Mouse (Mus musculus) liver, embryonic 15.5 days (tissue): ENCODE results near the gene Rubcnl. TPM values are rescaled to one million over a fixed set of nuclear protein-coding genes. Genes with fewer than 3 reads are reported as not detected.

Source experiments
- ATAC-seq: fragments of 200-750 bp; cut with Nextera tagmentation; 2 replicates; pipeline ENCODE4 v1.8.0; 2017; ENCODE audit warnings: moderate number of reproducible peaks, mild to moderate bottlenecking, moderate library complexity; ENCODE audit not compliant: insufficient read depth
- H3K27ac ChIP-seq: fragments of 300-500 bp; sonication (generic); replicated peaks from 2 replicates; pipeline ENCODE4 v1.5.1; 2015; ENCODE audit warnings: mild to moderate bottlenecking, inconsistent platforms
- H3K27me3 ChIP-seq: fragments of 300-500 bp; sonication (generic); 2 replicates; pipeline ENCODE4 v1.6.1; 2015; ENCODE audit warnings: mild to moderate bottlenecking, inconsistent platforms
- H3K36me3 ChIP-seq: fragments of 300-500 bp; sonication (generic); replicated peaks from 2 replicates; pipeline ENCODE4 v1.6.1; 2015; ENCODE audit warnings: moderate library complexity, mild to moderate bottlenecking, inconsistent platforms
- H3K4me1 ChIP-seq: fragments of 300-500 bp; sonication (generic); replicated peaks from 2 replicates; pipeline ENCODE4 v1.6.1; 2015; ENCODE audit warnings: inconsistent platforms
- H3K4me2 ChIP-seq: fragments of 300-500 bp; sonication (generic); 2 replicates; pipeline ENCODE4 v1.6.1; 2015; ENCODE audit warnings: moderate library complexity, mild to moderate bottlenecking, inconsistent platforms
- H3K4me3 ChIP-seq: fragments of 300-500 bp; sonication (generic); replicated peaks from 2 replicates; pipeline ENCODE4 v1.5.1; 2015; ENCODE audit warnings: mild to moderate bottlenecking, inconsistent platforms
- H3K9ac ChIP-seq: fragments of 300-500 bp; sonication (generic); 2 replicates; pipeline ENCODE4 v1.6.1; 2015; ENCODE audit warnings: moderate library complexity, mild to moderate bottlenecking, inconsistent platforms
- H3K9me3 ChIP-seq: fragments of 300-500 bp; sonication (generic); replicated peaks from 2 replicates; pipeline ENCODE4 v1.6.1; 2016; ENCODE audit warnings: inconsistent platforms
- WGBS: fragments of 180-500 bp; shearing (Covaris S2); methylation state at CpG from one replicate; pipeline ENCODE4 v1.1.7; 2015; ENCODE audit warnings: mixed read lengths; ENCODE audit not compliant: insufficient replicate concordance; 5-methylcytosine and 5-hydroxymethylcytosine counted together
- polyA plus RNA-seq: library from polyadenylated mRNA; unstranded; fragments of >200 nt; fragmentation: Nextera tagmentation; extraction: Ambion mirVana; gene quantifications from 2 replicates; pipeline ENCODE4 v1.2.1, GENCODE M21; 2015

The Rubcnl gene
- polyA plus RNA-seq, 1 experiment from 2014 or later: 0.31 TPM

DNA sequence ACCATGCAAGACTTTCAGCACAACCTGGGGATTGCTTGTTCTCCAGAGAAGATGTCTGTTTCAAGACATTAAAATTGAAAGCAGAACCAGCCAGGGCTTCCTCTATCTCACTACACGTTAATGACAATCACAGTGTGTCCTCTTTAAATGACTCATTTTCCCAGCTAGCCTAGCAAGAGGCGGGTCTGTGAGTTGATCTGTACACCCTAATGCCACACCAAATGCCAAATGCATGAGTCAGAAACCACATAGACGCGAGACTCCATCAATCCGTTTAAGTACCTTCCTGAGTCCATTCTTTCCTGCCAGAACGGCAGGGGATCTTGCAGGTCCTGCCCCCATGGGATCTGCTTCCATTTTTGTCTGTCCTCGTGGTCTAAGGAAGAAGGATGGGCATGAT is 29.4 kb downstream of the Rubcnl start:
- ATAC-seq: no peak
- no peak overlapping the region for H3K9ac ChIP-seq
- no peak overlapping the region for H3K4me3 ChIP-seq
- H3K4me2 ChIP-seq: no peak overlapping the region
- H3K4me1 ChIP-seq: no peaks in the 10 kb centered on the region
- H3K9me3 ChIP-seq: no peaks in the 10 kb centered on the region
- H3K27me3 ChIP-seq: no peaks in the 10 kb centered on the region
- 35% methylated on average over 7 of the region's 7 CpGs for WGBS
- no peaks in the 10 kb centered on the region for H3K36me3 ChIP-seq
- no peak overlapping the region for H3K27ac ChIP-seq

DNA sequence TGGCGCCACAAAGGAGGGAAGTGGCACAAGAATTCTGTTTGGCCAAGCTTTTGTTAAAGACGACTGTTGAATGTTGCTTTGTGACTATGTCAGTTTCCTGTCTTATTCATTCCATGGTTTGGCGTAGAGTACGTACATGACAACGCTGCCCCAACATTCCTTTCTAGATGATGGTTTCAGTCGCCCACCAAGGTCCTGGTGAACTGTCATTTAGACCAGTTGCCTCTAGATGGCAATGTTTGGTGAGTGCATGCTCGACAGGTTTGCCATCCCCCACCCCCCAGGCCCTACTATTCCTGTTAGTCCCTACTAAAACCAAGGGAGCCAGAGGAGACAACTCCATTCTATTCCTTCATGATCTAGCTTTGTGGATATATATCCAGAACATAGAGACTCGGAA is 36.6 kb downstream of the Rubcnl start:
- Histone ChIP-seq H3K4me3 (no peak overlapping the region), H3K27me3 (no peaks in the 10 kb centered on the region), H3K4me1 (peaks cover 19% of the 10 kb centered on the region), H3K27ac (no peak overlapping the region), H3K9me3 (no peaks in the 10 kb centered on the region), H3K36me3 (no peaks in the 10 kb centered on the region), H3K4me2 (no peak overlapping the region), H3K9ac (no peak overlapping the region)
- ATAC-seq: no peak
- 43% methylated on average over 8 of the region's 8 CpGs for WGBS

DNA sequence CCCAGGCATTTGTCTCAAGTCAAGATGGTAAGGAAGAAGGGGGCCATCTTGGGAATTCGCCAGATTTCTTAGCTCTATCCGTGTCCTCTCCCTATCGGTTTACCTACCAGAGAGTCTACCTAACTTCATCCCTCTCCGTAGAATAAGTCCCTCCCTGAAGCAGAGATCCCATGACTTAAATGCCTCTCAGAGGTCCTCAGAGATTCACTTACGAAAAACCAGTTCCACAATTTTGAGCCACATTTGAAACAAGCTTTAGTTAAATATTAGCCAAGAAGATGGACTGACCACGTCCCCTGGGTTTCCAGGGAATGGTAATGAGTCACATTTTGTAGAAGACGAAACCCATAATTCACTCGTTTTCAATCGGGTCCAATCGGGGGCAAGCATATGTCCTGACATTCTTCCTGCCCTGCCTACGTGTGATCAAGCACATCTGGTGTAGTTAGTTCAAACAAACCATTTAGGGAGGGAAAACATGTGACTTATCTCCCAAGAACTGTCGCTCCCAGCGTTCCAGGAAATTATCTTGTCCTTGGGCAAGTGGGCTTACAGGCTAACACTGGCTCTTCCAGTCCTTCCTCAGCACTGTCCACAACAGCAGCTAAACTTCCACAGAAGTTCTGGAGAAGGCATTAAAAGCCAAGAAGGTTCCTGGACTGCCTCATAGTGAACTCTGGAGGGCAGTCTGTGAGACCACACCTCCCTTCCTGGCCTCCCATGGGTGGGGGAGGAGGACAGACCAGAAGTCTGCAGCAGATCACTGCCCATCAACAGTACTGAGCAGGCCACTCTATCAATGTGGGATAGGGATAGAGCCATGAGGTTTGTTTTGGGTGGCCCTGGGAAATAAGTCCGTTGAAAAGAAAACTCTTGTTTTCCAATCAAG is 38.9 kb downstream of the Rubcnl start:
- H3K9ac ChIP-seq: no peak overlapping the region
- ATAC-seq: peak; percentile 43; the same call in 1 of the 2 replicates
- no peaks in the 10 kb centered on the region for H3K27me3 ChIP-seq
- no peaks in the 10 kb centered on the region for H3K9me3 ChIP-seq
- H3K4me1 ChIP-seq: peaks cover 19% of the 10 kb centered on the region
- H3K36me3 ChIP-seq: no peaks in the 10 kb centered on the region
- H3K4me2 ChIP-seq: peak overlapping the region; percentile 3; the same call in 1 of the 2 replicates
- no peak overlapping the region for H3K4me3 ChIP-seq
- H3K27ac ChIP-seq: no peak overlapping the region; the same call in 1 of the 2 replicates
- 53% methylated on average over 14 of the region's 14 CpGs for WGBS

DNA sequence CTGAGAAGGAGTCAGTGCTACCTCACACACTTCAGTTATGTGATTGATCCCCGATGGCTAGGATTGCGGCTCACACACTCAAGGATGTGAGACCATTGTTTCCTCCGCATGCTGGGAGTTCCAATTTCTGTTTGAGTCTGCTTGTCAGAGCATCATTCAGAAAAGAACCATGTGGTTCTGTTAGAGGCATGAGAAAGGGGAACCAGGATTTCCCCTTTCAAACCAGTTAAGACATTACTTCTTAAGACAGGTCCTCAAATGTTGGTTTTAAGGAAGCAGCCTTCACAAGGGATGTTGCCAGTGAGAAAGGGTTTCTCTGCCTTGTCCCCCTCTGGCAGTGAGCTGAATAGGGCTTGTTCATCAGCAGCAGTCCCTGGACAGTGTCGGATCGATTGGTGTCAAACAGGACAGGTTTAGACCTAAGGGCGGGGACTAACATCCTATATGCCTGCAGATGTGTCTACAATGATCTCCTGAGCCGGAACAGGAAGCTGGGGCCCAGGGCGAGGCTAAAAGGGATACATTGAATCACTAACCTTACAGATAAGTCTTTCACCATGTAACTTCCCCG is 41.1 kb downstream of the Rubcnl start:
- Histone ChIP-seq H3K27ac (peak overlapping the region; percentile 56; the same call in 1 of the 2 replicates), H3K36me3 (no peaks in the 10 kb centered on the region), H3K27me3 (no peaks in the 10 kb centered on the region), H3K4me1 (peaks cover 19% of the 10 kb centered on the region), H3K9me3 (no peaks in the 10 kb centered on the region), H3K4me2 (peak overlapping the region; percentile 32), H3K4me3 (no peak overlapping the region), H3K9ac (no peak overlapping the region)
- WGBS: 18% methylated on average over 9 of the region's 9 CpGs
- ATAC-seq: no peak

DNA sequence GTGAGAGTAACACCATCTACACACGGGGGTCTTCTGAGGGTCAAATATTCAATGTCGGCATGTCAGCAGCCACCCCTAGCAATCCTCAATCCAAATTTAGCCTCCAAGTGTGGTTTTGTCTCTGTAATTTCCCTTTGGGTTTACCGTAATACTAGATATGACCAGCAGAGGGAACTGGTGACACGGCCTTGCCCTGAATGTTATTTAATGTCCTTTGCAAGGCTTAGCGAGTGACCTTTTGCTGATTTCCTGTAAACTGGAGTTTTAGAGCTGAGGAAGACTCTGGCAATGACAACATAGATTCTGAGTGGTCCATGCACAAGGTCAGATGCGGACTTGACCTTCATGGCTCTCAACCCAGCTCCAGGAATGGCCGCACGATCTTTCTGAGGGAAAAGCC is 44.7 kb downstream of the Rubcnl start:
- ATAC-seq: no peak
- H3K27me3 ChIP-seq: no peaks in the 10 kb centered on the region
- no peaks in the 10 kb centered on the region for H3K9me3 ChIP-seq
- H3K4me1 ChIP-seq: peaks cover 9% of the 10 kb centered on the region; the same call in 1 of the 2 replicates
- no peak overlapping the region for H3K9ac ChIP-seq
- whole genome bisulfite sequencing: 23% methylated on average over 8 of the region's 8 CpGs
- H3K27ac ChIP-seq: no peak overlapping the region
- no peak overlapping the region for H3K4me2 ChIP-seq
- H3K36me3 ChIP-seq: no peaks in the 10 kb centered on the region
- no peak overlapping the region for H3K4me3 ChIP-seq

DNA sequence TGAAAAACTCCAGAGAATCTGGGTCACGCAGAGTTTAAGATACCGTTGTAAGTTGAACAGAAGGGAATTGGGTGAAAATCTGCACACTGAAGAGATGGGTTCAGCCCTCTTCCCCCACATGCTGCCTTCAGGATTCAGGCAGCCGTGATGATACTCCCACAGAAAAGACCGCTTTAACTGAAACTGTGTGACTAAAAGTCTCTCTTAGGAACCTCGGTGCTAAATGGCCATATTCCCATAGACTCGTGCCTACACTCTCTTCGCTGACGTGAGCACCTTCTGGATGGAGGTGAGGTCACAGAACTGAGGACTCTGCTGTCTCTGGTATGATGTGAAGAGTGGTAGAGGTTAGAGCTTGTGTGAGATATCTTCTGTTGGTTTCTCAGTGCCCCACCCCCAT is 48.1 kb downstream of the Rubcnl start:
- no peak overlapping the region for H3K4me2 ChIP-seq
- 78% methylated on average over 8 of the region's 8 CpGs for WGBS
- no peaks in the 10 kb centered on the region for H3K4me1 ChIP-seq
- H3K27ac ChIP-seq: no peak overlapping the region
- H3K4me3 ChIP-seq: no peak overlapping the region
- no peaks in the 10 kb centered on the region for H3K36me3 ChIP-seq
- no peak overlapping the region for H3K9ac ChIP-seq
- H3K27me3 ChIP-seq: 0 out of 2 replicates have a peak, but pooled peaks cover 3% of the 10 kb centered on the region
- no peaks in the 10 kb centered on the region for H3K9me3 ChIP-seq
- ATAC-seq: no peak

DNA sequence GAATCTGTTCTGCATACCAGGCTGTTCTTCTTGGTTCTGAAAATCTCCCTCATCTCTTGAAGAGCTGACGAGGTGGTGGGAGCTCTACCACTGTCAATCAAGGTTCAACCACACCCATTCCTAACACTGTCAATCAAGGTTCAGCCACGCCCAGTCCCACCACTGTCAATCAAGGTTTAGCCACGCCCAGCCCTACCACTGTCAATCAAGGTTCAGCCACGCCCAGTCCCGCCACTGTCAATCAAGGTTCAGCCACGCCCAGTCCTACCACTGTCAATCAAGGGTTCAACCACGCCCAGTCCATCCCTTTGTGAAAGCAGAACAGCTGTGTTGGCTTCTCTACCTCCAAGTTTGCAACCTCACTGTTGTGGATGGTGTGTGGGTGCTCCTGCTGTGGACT is 48.7 kb downstream of the Rubcnl start:
- Histone ChIP-seq H3K9ac (no peak overlapping the region), H3K4me1 (peaks cover 2% of the 10 kb centered on the region; the same call in 1 of the 2 replicates), H3K9me3 (no peaks in the 10 kb centered on the region), H3K4me3 (no peak overlapping the region), H3K27ac (no peak overlapping the region), H3K27me3 (0 out of 2 replicates have a peak, but pooled peaks cover 4% of the 10 kb centered on the region), H3K4me2 (no peak overlapping the region), H3K36me3 (no peaks in the 10 kb centered on the region)
- no peak for ATAC-seq
- WGBS: 46% methylated on average over 7 of the region's 7 CpGs

DNA sequence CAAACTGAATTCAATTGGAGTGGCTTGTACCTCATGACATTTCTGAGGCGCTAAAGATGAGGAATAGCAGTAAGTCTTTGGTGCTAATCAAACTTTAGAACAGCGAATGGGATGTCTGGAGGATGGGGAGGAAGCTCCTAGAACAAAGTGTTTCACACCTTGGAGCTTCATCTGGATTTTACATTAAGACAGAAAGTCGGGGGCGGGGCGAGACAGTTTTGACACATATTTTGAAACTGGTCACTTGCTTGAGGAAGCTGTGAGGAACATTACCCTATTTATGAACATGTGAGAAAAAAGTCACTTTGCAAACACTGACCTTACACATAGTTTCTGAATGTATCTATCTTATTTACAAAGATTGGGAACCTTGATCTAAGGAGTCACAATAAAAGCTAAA is 49.4 kb downstream of the Rubcnl start:
- Histone ChIP-seq H3K36me3 (no peaks in the 10 kb centered on the region), H3K27me3 (0 out of 2 replicates have a peak, but pooled peaks cover 4% of the 10 kb centered on the region), H3K4me3 (no peak overlapping the region), H3K4me2 (no peak overlapping the region), H3K9me3 (no peaks in the 10 kb centered on the region), H3K4me1 (peaks cover 4% of the 10 kb centered on the region; the same call in 1 of the 2 replicates), H3K9ac (no peak overlapping the region), H3K27ac (no peak overlapping the region)
- ATAC-seq: no peak
- WGBS: 70% methylated on average over 5 of the region's 5 CpGs

DNA sequence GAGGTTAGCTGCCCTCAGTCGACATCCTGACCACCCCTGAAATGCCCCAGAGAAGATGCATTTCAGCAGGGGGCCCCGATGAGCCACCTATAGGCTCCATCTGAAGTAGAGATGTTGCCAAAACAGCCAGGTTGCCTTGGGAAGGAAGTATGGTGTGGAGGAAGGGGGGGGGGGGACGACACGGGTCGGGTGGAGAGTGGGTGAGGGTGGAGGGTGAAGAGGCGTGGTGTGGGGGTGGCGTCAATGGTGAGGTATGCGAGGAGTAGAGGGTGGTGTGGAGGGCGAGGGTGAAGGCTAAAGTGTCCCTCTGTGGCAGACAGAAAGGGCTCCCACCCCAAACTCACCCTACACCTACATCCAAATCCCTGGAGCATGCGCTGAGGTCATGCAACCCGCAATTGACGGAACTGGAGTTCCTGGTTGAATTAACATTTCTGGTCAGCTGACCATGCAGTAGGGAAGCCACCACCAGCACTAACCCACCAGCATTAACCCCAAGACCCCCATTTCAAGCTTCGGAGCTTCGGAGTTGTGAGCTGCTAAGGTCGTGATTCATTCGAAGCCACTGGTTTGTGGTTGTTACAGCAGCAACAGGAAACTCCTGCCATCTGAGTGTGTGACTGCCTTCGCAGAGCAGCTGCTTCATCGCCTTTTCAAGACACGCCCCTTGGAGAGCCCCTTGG is 52.7 kb downstream of the Rubcnl start:
- Histone ChIP-seq H3K9ac (no peak overlapping the region), H3K27me3 (0 out of 2 replicates have a peak, but pooled peaks cover 4% of the 10 kb centered on the region), H3K27ac (peak overlapping the region; percentile 51), H3K36me3 (no peaks in the 10 kb centered on the region), H3K4me3 (peak overlapping the region; percentile 21; the same call in 1 of the 2 replicates), H3K4me2 (peak overlapping the region; percentile 47), H3K9me3 (no peaks in the 10 kb centered on the region), H3K4me1 (peaks cover 4% of the 10 kb centered on the region; the same call in 1 of the 2 replicates)
- ATAC-seq: peak; percentile 22
- 17% methylated on average over 19 of the region's 19 CpGs for WGBS

DNA sequence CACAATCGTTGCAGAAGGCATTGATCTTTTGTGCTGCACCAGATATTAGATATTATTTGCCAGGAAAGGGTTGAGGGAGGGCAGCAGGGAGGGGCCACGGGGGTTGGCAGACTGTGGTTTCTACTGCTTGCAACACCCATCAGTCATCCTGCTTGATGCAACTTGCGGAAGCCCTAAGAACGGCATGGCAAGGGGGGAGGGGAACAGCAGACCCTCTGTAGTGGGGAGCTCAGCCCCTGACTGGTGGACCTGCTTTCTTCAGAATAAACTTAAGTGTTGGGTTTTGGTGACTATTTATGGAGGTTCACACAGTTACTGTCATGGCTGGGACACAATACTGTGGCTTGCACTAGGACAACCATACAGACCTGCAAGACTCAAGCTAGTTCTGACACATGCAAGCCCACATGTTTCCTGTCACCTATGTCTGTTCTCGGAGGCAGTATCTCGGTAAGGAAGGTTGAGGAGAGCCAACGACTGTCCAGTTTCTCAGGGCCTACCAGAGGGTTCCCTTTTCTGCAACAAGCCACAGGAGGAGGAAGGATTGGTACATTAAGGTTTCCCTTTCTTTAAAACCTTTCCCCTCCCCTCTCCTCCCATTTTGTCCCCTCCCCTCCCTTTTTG is 53.6 kb downstream of the Rubcnl start:
- Histone ChIP-seq H3K27me3 (0 out of 2 replicates have a peak, but pooled peaks cover 4% of the 10 kb centered on the region), H3K4me3 (0 out of 2 replicates have a peak overlapping the region, but pooled peaks have one; percentile 21), H3K9ac (no peak overlapping the region), H3K27ac (0 out of 2 replicates have a peak overlapping the region, but pooled peaks have one; percentile 41), H3K4me1 (peaks cover 4% of the 10 kb centered on the region; the same call in 1 of the 2 replicates), H3K9me3 (no peaks in the 10 kb centered on the region), H3K36me3 (no peaks in the 10 kb centered on the region), H3K4me2 (peak overlapping the region; percentile 47)
- WGBS: 15% methylated on average over 7 of the region's 7 CpGs
- ATAC-seq: 0 out of 2 replicates have a peak, but pooled peaks have one; percentile 31
